Mouse (Mus musculus): Measurements from ENCODE around the gene Tmem135.

Gene Tmem135

GRCm38 (mm10) chr7:89253317-89253716 is 150.7 kb downstream of the Tmem135 start:
- DNase-seq (ENCODE audit: low spot score), result no peak

GRCm38 (mm10) chr7:89251880-89252453 is 152.1 kb downstream of the Tmem135 start:
- DNase-seq (ENCODE audit: low spot score), result no peak

- no peak for DNase-seq (ENCODE audit: low spot score)
These were observed 155.7 kb downstream of the Tmem135 start for GRCm38 (mm10) chr7:89248135-89248850.

GRCm38 (mm10) chr7:89247012-89247710 is 156.9 kb downstream of the Tmem135 start:
- DNase-seq (ENCODE audit: low spot score), result no peak

GRCm38 (mm10) chr7:89242565-89242964 is 161.5 kb downstream of the Tmem135 start:
- DNase-seq (ENCODE audit: low spot score), result no peak

GRCm38 (mm10) chr7:89242143-89242542 is 161.9 kb downstream of the Tmem135 start:
- DNase-seq (ENCODE audit: low spot score), result no peak

- DNase-seq (ENCODE audit: low spot score), result no peak
These were observed 164.4 kb downstream of the Tmem135 start for GRCm38 (mm10) chr7:89239592-89239991.

GRCm38 (mm10) chr7:89236592-89236991 is 167.4 kb downstream of the Tmem135 start:
- DNase-seq (ENCODE audit: low spot score), result no peak

GRCm38 (mm10) chr7:89235974-89236507 is 168.0 kb downstream of the Tmem135 start:
- DNase-seq (ENCODE audit: low spot score), result no peak

GRCm38 (mm10) chr7:89232499-89233145 is 171.4 kb downstream of the Tmem135 start:
- no peak for DNase-seq (ENCODE audit: low spot score)

GRCm38 (mm10) chr7:89231200-89231790 is 172.7 kb downstream of the Tmem135 start:
- DNase-seq (ENCODE audit: low spot score), result no peak

GRCm38 (mm10) chr7:89222609-89223008 is 181.4 kb downstream of the Tmem135 start:
- no peak for DNase-seq (ENCODE audit: low spot score)

GRCm38 (mm10) chr7:89216628-89217027 is 187.4 kb downstream of the Tmem135 start:
- DNase-seq (ENCODE audit: low spot score), result no peak

- DNase-seq (ENCODE audit: low spot score), result no peak
These were observed 187.9 kb downstream of the Tmem135 start for GRCm38 (mm10) chr7:89216118-89216517.

GRCm38 (mm10) chr7:89215714-89216113 is 188.3 kb downstream of the Tmem135 start:
- DNase-seq (ENCODE audit: low spot score), result no peak

- DNase-seq (ENCODE audit: low spot score), result no peak
These were observed 193.5 kb downstream of the Tmem135 start for GRCm38 (mm10) chr7:89210506-89210905.

- no peak for DNase-seq (ENCODE audit: low spot score)
These were observed 197.9 kb downstream of the Tmem135 start for GRCm38 (mm10) chr7:89206165-89206564.

- DNase-seq (ENCODE audit: low spot score), result no peak
These were observed 198.6 kb downstream of the Tmem135 start for GRCm38 (mm10) chr7:89205402-89205801.

- DNase-seq (ENCODE audit: low spot score), result no peak
These were observed 200.9 kb downstream of the Tmem135 start for GRCm38 (mm10) chr7:89203144-89203543.

- no peak for DNase-seq (ENCODE audit: low spot score)
These were observed 202.1 kb downstream of the Tmem135 start for GRCm38 (mm10) chr7:89201954-89202353.

- DNase-seq (ENCODE audit: low spot score), result no peak
These were observed 205.5 kb downstream of the Tmem135 start for GRCm38 (mm10) chr7:89198499-89198898.

GRCm38 (mm10) chr7:89193459-89193858 is 210.6 kb downstream of the Tmem135 start:
- DNase-seq (ENCODE audit: low spot score), result no peak
